Mouse (Mus musculus) heart, postnatal 0 days (tissue): ENCODE results near the gene Simc1. TPM values are rescaled to one million over a fixed set of nuclear protein-coding genes. Genes with fewer than 3 reads are reported as not detected.

Source experiments
- ATAC-seq: fragments of 200-750 bp; cut with Nextera tagmentation; 2 replicates; pipeline ENCODE4 v1.8.0; 2017; ENCODE audit warnings: low read depth, moderate number of reproducible peaks, moderate library complexity; ENCODE audit not compliant: insufficient read depth
- DNase-seq: peaks from one replicate; pipeline ENCODE4 v3.0.0-alpha.2; 2016; ENCODE audit warnings: low spot score
- H3K27ac ChIP-seq: fragments of 300-500 bp; sonication (generic); 2 replicates; pipeline ENCODE4 v1.5.1; 2014; ENCODE audit warnings: low read depth, mild to moderate bottlenecking
- H3K27me3 ChIP-seq: fragments of 300-500 bp; sonication (generic); 2 replicates; pipeline ENCODE4 v1.6.1; 2014; ENCODE audit warnings: low read length, mixed read lengths; ENCODE audit not compliant: control insufficient read depth, insufficient read depth
- H3K36me3 ChIP-seq: fragments of 300-500 bp; sonication (generic); replicated peaks from 2 replicates; pipeline ENCODE4 v1.6.1; 2014; ENCODE audit warnings: low read length, mixed read lengths; ENCODE audit not compliant: control insufficient read depth, insufficient read depth
- H3K4me1 ChIP-seq: fragments of 300-500 bp; sonication (generic); 2 replicates; pipeline ENCODE4 v1.6.1; 2014; ENCODE audit warnings: antibody characterized with exemption; ENCODE audit not compliant: control insufficient read depth, insufficient read depth
- H3K4me2 ChIP-seq: fragments of 300-500 bp; sonication (generic); 2 replicates; pipeline ENCODE4 v1.6.1; 2014; ENCODE audit warnings: low read depth, mild to moderate bottlenecking, low read length, moderate library complexity
- H3K4me3 ChIP-seq: fragments of 300-500 bp; sonication (generic); 2 replicates; pipeline ENCODE4 v1.5.1; 2014; ENCODE audit warnings: low read depth, low read length
- H3K9ac ChIP-seq: fragments of 300-500 bp; sonication (generic); replicated peaks from 2 replicates; pipeline ENCODE4 v1.6.1; 2014; ENCODE audit warnings: low read depth, low read length, mixed read lengths
- H3K9me3 ChIP-seq: fragments of 300-500 bp; sonication (generic); replicated peaks from 2 replicates; pipeline ENCODE4 v1.6.1; 2016; ENCODE audit warnings: low read length; ENCODE audit not compliant: control insufficient read depth
- CTCF ChIP-seq: IDR thresholded peaks from 2 replicates; pipeline ENCODE4 v1.5.1; 2016; ENCODE audit warnings: antibody characterized with exemption, control low read depth, low read depth
- EP300 ChIP-seq: IDR thresholded peaks from 2 replicates; pipeline ENCODE4 v1.6.1; 2016; ENCODE audit warnings: antibody characterized with exemption, low read depth
- WGBS: fragments of 180-500 bp; shearing (Covaris S2); extraction: QIAGEN DNeasy Blood & Tissue Kit; methylation state at CpG from one replicate; pipeline ENCODE4 v1.1.7; 2014; 5-methylcytosine and 5-hydroxymethylcytosine counted together
- polyA plus RNA-seq: library from polyadenylated mRNA; unstranded; fragments of >200 nt; fragmentation: Nextera tagmentation; extraction: Ambion mirVana; gene quantifications from 2 replicates; pipeline ENCODE4 v1.2.1, GENCODE M21; 2015
- total RNA-seq: library from RNA; depleted of rRNA; stranded (reverse); fragments of >200 nt; gene quantifications from 2 replicates; pipeline ENCODE4 v1.2.3, GENCODE M21; 2014; ENCODE audit warnings: low replicate concordance

Simc1 gene
- total and polyA plus RNA-seq, 2 experiments from 2014 or later: 1.6 to 3.6 TPM

DNA sequence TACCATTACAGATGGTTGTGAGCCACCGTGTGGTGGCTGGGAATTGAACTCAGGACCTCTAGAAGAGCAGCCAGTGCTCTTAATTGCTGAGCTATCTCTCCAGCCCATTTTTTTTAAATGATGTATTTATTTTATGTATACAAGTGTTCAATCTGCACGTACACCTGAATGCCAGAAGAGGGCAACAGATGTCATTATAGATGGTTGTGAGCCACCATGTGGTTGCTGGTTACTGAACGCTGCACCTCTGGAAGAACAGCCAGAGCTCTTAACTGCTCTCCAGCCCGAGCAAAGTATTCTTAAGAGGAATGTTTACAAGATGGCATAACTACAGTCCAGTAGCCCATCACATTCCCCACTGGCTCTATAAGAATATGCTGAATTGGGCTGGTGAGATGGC lies 31.6 kb upstream of the Simc1 start:
- ATAC-seq (no peak), DNase-seq (no peak)
- Histone ChIP-seq H3K4me2 (no peak overlapping the region), H3K4me3 (no peak overlapping the region), H3K4me1 (peaks cover 12% of the 10 kb centered on the region; the same call in 1 of the 2 replicates), H3K27ac (no peak overlapping the region), H3K9me3 (no peaks in the 10 kb centered on the region), H3K27me3 (no peaks in the 10 kb centered on the region), H3K36me3 (0 out of 2 replicates have a peak, but pooled peaks cover 6% of the 10 kb centered on the region), H3K9ac (no peak overlapping the region)
- TF ChIP-seq EP300 (no peak), CTCF (no peak)
- 78% methylated on average over 4 of the region's 4 CpGs for WGBS

DNA sequence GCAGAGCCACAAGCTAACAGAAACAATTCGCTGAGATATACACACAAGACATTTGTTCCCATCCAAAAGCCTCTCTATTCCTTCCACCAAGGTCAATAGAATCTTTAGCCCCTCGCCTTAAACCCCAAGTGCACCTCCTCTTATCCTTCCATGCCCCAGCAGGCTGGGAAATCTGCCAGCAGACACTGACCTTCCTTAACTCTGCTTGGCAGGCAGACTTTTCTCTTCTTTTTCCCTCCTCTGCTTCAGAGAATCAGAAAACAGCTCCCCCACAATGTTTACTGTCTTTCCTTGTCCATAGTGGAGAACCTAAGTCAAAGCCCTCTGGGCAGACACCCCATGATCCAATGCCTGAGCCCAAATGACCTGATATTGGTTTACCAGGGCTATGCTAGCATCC lies 28.6 kb upstream of the Simc1 start:
- DNase-seq: no peak
- no peaks in the 10 kb centered on the region for H3K4me1 ChIP-seq
- no peak overlapping the region for H3K4me2 ChIP-seq
- WGBS: 60% methylated on average over 2 of the region's 2 CpGs
- H3K9me3 ChIP-seq: no peaks in the 10 kb centered on the region
- H3K27me3 ChIP-seq: no peaks in the 10 kb centered on the region
- ATAC-seq: no peak
- H3K36me3 ChIP-seq: no peaks in the 10 kb centered on the region
- no peak overlapping the region for H3K27ac ChIP-seq
- no peak for TF ChIP-seq EP300
- no peak for TF ChIP-seq CTCF
- no peak overlapping the region for H3K9ac ChIP-seq
- no peak overlapping the region for H3K4me3 ChIP-seq

DNA sequence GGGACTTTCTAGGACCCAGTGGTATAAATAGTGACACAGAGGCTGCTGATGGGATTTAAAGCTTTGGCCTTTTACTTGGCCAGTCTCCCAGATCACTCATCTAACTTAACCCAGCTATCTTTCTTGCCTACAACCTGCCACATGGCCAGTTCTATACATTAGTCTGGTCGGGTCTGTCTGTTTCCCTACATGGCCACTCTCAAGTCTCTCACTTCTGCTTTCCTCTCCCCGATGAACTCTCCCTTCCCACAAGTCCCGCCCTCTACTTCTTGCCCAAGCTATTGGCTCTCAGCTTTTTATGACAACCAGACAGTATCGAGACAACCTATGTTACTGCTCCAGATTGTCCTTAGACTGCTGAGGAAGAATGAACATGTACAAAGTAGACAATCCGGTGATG lies 27.9 kb upstream of the Simc1 start:
- DNase-seq: no peak
- H3K36me3 ChIP-seq: no peaks in the 10 kb centered on the region
- WGBS: 61% methylated on average over 5 of the region's 5 CpGs
- TF ChIP-seq EP300: no peak
- no peak for TF ChIP-seq CTCF
- no peak overlapping the region for H3K4me2 ChIP-seq
- no peaks in the 10 kb centered on the region for H3K27me3 ChIP-seq
- H3K9ac ChIP-seq: no peak overlapping the region
- no peak for ATAC-seq
- no peaks in the 10 kb centered on the region for H3K9me3 ChIP-seq
- no peaks in the 10 kb centered on the region for H3K4me1 ChIP-seq
- no peak overlapping the region for H3K4me3 ChIP-seq
- no peak overlapping the region for H3K27ac ChIP-seq

DNA sequence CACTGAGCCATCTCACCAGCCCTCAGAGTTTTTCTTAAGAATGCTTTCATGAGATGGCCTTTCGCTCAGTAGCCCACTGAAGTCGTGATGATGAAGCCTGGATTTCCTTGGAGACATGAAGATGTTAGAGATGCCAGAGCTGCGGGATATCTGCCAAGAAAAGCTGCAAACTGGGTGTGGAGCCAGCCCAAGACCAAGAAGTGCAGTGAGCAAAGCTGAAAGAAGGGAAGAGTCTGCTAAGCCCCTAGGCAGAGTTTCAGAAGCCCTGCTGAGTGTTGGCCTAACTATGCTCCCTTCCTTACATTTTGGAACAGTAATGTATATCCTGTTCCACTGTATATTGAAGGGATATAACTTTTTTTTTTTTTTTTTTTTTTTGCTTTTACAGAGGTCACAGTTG lies 24.3 kb upstream of the Simc1 start:
- Histone ChIP-seq H3K27ac (no peak overlapping the region), H3K4me1 (no peaks in the 10 kb centered on the region), H3K27me3 (no peaks in the 10 kb centered on the region), H3K36me3 (no peaks in the 10 kb centered on the region), H3K4me3 (no peak overlapping the region), H3K4me2 (no peak overlapping the region), H3K9ac (no peak overlapping the region), H3K9me3 (no peaks in the 10 kb centered on the region)
- no peak for TF ChIP-seq CTCF
- TF ChIP-seq EP300: no peak
- 48% methylated on average over 3 of the region's 3 CpGs for WGBS
- ATAC-seq (no peak), DNase-seq (no peak)

DNA sequence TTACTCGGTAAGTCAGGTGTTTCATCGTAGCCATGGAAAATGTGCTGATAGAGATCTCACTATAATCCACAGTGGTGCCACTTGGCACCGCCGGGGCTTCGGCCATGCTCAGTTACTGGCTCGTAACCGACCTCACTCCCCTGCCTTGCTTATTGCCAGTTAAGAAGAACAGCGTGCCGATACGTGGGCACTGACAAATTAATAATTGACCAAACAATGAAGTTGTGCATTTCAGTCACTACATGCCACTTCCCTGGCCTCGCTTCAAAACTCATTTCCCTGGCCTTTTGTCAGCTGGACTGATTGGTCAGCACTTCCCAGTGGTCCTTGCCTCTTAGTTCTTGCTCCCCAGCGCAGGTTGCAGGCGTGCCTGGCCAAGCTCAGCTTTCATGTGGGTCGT lies 22.1 kb upstream of the Simc1 start:
- no peak for TF ChIP-seq EP300
- no peak for TF ChIP-seq CTCF
- H3K36me3 ChIP-seq: no peaks in the 10 kb centered on the region
- no peak overlapping the region for H3K9ac ChIP-seq
- WGBS: 84% methylated on average over 14 of the region's 14 CpGs
- no peak overlapping the region for H3K27ac ChIP-seq
- no peak overlapping the region for H3K4me2 ChIP-seq
- H3K9me3 ChIP-seq: no peaks in the 10 kb centered on the region
- DNase-seq (no peak), ATAC-seq (no peak)
- no peaks in the 10 kb centered on the region for H3K4me1 ChIP-seq
- H3K4me3 ChIP-seq: no peak overlapping the region
- no peaks in the 10 kb centered on the region for H3K27me3 ChIP-seq

DNA sequence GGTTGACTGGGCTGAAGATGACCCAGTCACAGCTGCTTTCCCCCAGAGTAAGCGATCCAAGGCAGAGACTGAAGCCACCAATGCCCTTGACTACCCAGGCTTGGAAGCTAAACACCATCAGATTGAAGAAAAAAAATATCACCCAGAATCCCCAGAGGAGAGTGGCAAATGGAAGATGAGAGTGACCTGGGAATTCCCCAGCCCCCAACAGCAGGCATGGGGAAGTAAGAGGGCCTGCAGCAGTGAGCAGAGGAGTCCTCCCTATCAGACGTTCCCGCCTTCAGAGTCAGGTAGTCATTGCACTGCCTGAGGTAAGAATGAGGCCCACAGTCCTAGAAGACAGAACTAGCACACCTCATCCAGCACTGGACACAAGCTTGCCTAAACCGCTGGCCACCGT lies 13.2 kb upstream of the Simc1 start:
- Histone ChIP-seq H3K4me1 (no peaks in the 10 kb centered on the region), H3K4me2 (no peak overlapping the region), H3K9ac (no peak overlapping the region), H3K4me3 (no peak overlapping the region), H3K36me3 (no peaks in the 10 kb centered on the region), H3K27ac (no peak overlapping the region), H3K9me3 (no peaks in the 10 kb centered on the region), H3K27me3 (no peaks in the 10 kb centered on the region)
- no peak for TF ChIP-seq EP300
- no peak for TF ChIP-seq CTCF
- 67% methylated on average over 5 of the region's 5 CpGs for WGBS
- ATAC-seq (no peak), DNase-seq (no peak)
